Mouse (Mus musculus): Measurements from ENCODE around the gene Neu2. TPM values are rescaled to one million over a fixed set of nuclear protein-coding genes. Genes with fewer than 3 reads are reported as not detected.

The Neu2 gene
- polyA plus RNA-seq, 1 experiment, result 10.1 TPM

GRCm38 (mm10) chr1:87532346-87532745 lies 22.7 kb downstream of the Neu2 start:
- no peak for DNase-seq
- TF ChIP-seq CTCF (IDR thresholded peaks at IDR 0.05; ENCODE audit: insufficient read depth, low read length) (no peak), POLR2A (IDR thresholded peaks at IDR 0.05; ENCODE audit: borderline replicate concordance, extremely low read depth, low read depth, low read length) (no peak)
- no peak overlapping the region for H3K4me3 ChIP-seq (replicated peaks; ENCODE audit: extremely low read depth, low read depth, low read length)
- no peaks in the 10 kb centered on the region for H3K4me1 ChIP-seq (ENCODE audit: control insufficient read depth, insufficient read depth, low read length)
- 73% methylated on average over 4 of the region's 4 CpGs for WGBS

- TF ChIP-seq CTCF (IDR thresholded peaks at IDR 0.05; ENCODE audit: insufficient read depth, low read length) (no peak), POLR2A (IDR thresholded peaks at IDR 0.05; ENCODE audit: borderline replicate concordance, extremely low read depth, low read depth, low read length) (no peak)
- 72% methylated on average over 3 of the region's 3 CpGs for WGBS
- no peak for DNase-seq
- Histone ChIP-seq H3K4me3 (replicated peaks; ENCODE audit: extremely low read depth, low read depth, low read length) (no peak overlapping the region), H3K4me1 (ENCODE audit: control insufficient read depth, insufficient read depth, low read length) (no peaks in the 10 kb centered on the region)
Measured at GRCm38 (mm10) chr1:87534118-87534517, 24.4 kb downstream of the Neu2 start.

- DNase-seq, result no peak
- TF ChIP-seq POLR2A (IDR thresholded peaks at IDR 0.05; ENCODE audit: borderline replicate concordance, extremely low read depth, low read depth, low read length), result no peak
- TF ChIP-seq CTCF (IDR thresholded peaks at IDR 0.05; ENCODE audit: insufficient read depth, low read length), result no peak
- no peaks in the 10 kb centered on the region for H3K4me1 ChIP-seq (ENCODE audit: control insufficient read depth, insufficient read depth, low read length)
- WGBS, result 93% methylated on average over 1 of the region's 1 CpGs
- no peak overlapping the region for H3K4me3 ChIP-seq (replicated peaks; ENCODE audit: extremely low read depth, low read depth, low read length)
Measured at GRCm38 (mm10) chr1:87537008-87537407, 27.3 kb downstream of the Neu2 start.

DNA sequence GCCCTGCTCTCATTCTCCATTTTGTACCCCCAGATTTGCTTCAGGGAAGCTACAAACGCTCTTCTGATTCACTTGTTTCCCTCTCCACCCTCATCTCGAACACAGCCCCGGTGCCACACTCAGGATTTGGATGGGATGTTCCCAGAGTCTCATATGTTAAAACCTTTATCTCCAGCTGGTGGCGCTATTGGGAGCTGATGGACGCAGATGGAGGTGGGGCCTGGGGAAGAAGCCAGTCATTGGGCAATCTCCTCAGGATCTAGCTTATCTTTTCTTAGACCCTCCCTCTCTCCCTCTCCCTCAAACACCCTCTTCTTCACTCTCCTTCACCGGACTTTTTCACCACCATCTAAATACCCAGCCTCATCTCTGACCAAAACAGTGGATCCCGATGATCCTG lies 31.9 kb downstream of the Neu2 start:
- Histone ChIP-seq H3K4me1 (ENCODE audit: control insufficient read depth, insufficient read depth, low read length) (no peaks in the 10 kb centered on the region), H3K4me3 (replicated peaks; ENCODE audit: extremely low read depth, low read depth, low read length) (no peak overlapping the region)
- WGBS, result 30% methylated on average over 7 of the region's 7 CpGs
- peak; percentile 68 for TF ChIP-seq CTCF (IDR thresholded peaks at IDR 0.05; ENCODE audit: insufficient read depth, low read length)
- TF ChIP-seq POLR2A (IDR thresholded peaks at IDR 0.05; ENCODE audit: borderline replicate concordance, extremely low read depth, low read depth, low read length), result no peak
- DNase-seq, result peak; percentile 38

- DNase-seq, result no peak
- TF ChIP-seq POLR2A (IDR thresholded peaks at IDR 0.05; ENCODE audit: borderline replicate concordance, extremely low read depth, low read depth, low read length) (no peak), CTCF (IDR thresholded peaks at IDR 0.05; ENCODE audit: insufficient read depth, low read length) (no peak)
- 71% methylated on average over 3 of the region's 3 CpGs for WGBS
- Histone ChIP-seq H3K4me1 (ENCODE audit: control insufficient read depth, insufficient read depth, low read length) (no peaks in the 10 kb centered on the region), H3K4me3 (replicated peaks; ENCODE audit: extremely low read depth, low read depth, low read length) (no peak overlapping the region)
Measured at GRCm38 (mm10) chr1:87551008-87551407, 41.3 kb downstream of the Neu2 start.

DNA sequence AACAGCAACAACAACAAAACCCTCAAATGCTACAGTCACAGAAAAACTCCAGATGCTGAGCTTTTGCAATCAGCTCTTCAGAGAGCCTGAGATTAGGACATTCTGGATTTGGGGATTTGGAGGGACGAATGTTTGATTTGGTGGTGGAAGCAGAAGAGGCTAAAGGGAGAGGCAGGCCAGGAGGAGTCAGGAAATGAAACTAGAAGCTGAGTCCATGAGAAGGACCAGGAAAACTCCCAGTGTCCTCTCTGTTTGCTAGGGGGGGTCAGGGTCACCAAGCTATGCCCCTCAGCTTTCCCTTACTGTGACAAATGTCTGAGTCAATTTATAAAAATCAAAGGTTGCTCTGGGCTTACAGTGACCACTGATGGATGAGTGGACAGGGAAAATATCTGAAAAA lies 43.9 kb downstream of the Neu2 start:
- Histone ChIP-seq H3K4me3 (replicated peaks; ENCODE audit: extremely low read depth, low read depth, low read length) (no peak overlapping the region), H3K4me1 (ENCODE audit: control insufficient read depth, insufficient read depth, low read length) (no peaks in the 10 kb centered on the region)
- TF ChIP-seq POLR2A (IDR thresholded peaks at IDR 0.05; ENCODE audit: borderline replicate concordance, extremely low read depth, low read depth, low read length) (no peak), CTCF (IDR thresholded peaks at IDR 0.05; ENCODE audit: insufficient read depth, low read length) (no peak)
- DNase-seq, result no peak
- 41% methylated on average over 1 of the region's 1 CpGs for WGBS

DNA sequence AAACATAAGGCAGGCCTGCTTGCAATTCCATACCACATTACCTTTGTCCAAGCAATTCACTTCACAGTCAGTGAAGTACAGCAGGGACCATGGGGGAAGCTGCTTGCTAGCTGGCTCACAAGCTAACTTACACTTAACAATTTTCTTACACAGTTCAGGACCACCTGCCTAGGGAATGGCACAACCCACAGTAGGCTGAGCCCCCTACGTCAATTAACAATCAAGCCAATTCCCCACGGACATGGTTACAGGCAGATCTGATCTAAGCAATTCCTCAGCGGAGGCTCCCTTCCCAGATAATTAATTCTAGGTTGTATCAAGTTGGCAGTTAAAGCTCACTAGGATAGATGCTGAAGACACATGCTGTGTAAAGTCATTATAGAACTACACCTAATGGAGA lies 53.3 kb downstream of the Neu2 start:
- TF ChIP-seq POLR2A (IDR thresholded peaks at IDR 0.05; ENCODE audit: borderline replicate concordance, extremely low read depth, low read depth, low read length) (no peak), CTCF (IDR thresholded peaks at IDR 0.05; ENCODE audit: insufficient read depth, low read length) (no peak)
- WGBS, result 88% methylated on average over 3 of the region's 3 CpGs
- no peaks in the 10 kb centered on the region for H3K4me1 ChIP-seq (ENCODE audit: control insufficient read depth, insufficient read depth, low read length)
- no peak overlapping the region for H3K4me3 ChIP-seq (replicated peaks; ENCODE audit: extremely low read depth, low read depth, low read length)
- no peak for DNase-seq

- TF ChIP-seq POLR2A (IDR thresholded peaks at IDR 0.05; ENCODE audit: borderline replicate concordance, extremely low read depth, low read depth, low read length) (no peak), CTCF (IDR thresholded peaks at IDR 0.05; ENCODE audit: insufficient read depth, low read length) (no peak)
- DNase-seq, result no peak
- no peaks in the 10 kb centered on the region for H3K4me1 ChIP-seq (ENCODE audit: control insufficient read depth, insufficient read depth, low read length)
- H3K4me3 ChIP-seq (replicated peaks; ENCODE audit: extremely low read depth, low read depth, low read length), result no peak overlapping the region
- WGBS, result 73% methylated on average over 8 of the region's 8 CpGs
Measured at GRCm38 (mm10) chr1:87565760-87566159, 56.1 kb downstream of the Neu2 start.

DNA sequence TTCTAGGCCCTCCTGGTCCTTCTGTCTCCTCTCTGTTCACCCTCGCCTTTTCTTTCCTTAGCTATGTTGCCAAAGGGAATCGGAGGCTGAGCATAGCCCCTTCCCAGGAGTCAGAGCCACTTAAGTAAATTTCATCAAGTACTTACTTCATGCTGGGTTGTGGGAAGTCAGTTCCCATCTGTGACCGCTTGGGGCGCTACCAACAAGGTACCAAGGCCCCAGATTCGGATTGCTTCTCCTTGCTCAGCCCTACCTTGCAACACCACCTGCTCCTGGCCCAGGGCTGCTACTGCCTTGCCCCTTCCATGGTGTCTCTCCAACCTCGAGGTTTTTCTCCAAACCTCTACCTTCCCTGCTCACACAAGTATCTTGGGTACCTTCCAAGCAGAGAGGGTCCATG lies 58.7 kb downstream of the Neu2 start:
- TF ChIP-seq CTCF (IDR thresholded peaks at IDR 0.05; ENCODE audit: insufficient read depth, low read length) (peak; percentile 71), POLR2A (IDR thresholded peaks at IDR 0.05; ENCODE audit: borderline replicate concordance, extremely low read depth, low read depth, low read length) (no peak)
- 44% methylated on average over 6 of the region's 6 CpGs for WGBS
- H3K4me1 ChIP-seq (ENCODE audit: control insufficient read depth, insufficient read depth, low read length), result no peaks in the 10 kb centered on the region
- no peak overlapping the region for H3K4me3 ChIP-seq (replicated peaks; ENCODE audit: extremely low read depth, low read depth, low read length)
- DNase-seq, result peak; percentile 34

DNA sequence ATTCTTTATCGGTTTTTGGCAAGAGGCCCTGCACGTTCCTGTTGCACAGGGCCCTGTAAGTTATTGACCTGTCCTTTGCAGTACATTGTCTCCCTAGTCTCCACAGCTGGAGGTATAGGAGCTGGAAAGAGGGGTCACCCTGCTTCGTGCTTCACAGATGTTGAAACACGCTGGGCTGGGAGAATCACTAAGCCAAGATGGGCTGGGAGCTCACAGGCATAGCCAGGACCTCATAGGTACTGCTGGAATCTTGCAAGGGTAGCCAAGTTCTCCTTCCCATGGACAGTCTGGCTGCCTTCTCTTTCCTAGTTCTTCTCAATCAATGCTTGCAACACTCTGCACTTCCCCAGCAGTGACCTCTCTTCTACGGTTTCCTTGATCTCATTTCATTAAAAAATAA lies 63.6 kb downstream of the Neu2 start:
- H3K4me1 ChIP-seq (ENCODE audit: control insufficient read depth, insufficient read depth, low read length), result peaks cover 6% of the 10 kb centered on the region
- 50% methylated on average over 5 of the region's 5 CpGs for WGBS
- no peak for TF ChIP-seq CTCF (IDR thresholded peaks at IDR 0.05; ENCODE audit: insufficient read depth, low read length)
- no peak for TF ChIP-seq POLR2A (IDR thresholded peaks at IDR 0.05; ENCODE audit: borderline replicate concordance, extremely low read depth, low read depth, low read length)
- H3K4me3 ChIP-seq (replicated peaks; ENCODE audit: extremely low read depth, low read depth, low read length), result no peak overlapping the region
- DNase-seq, result no peak

Measured in lung, adult 2 months (tissue).